Comparison of ENCODE assay signal across 26 mouse cellular contexts in the genomic region with DNA sequence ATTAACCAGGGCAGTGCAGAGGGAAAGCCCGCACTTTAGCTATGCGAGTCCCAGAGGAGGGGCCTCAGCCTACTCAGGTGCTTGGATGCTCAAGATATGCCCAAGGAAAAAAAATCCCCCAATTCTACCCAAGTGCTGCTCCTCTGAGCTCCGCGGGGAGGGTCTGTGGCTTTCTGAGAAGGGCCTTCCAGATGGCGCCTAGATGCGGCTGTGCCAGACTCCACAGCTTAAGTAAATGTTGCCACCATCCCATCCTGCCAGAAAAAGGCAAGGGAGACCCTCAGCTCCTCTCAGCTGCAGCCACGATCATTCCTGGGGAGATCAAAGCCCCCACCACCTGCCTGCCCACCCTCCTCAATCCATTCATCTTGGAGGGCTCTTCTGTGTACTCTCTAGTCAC.
A peak's percentile ranks its signal among the peaks of the same experiment; 100 is the strongest.
DNase-seq lines count a peak whose midpoint lies in the region; ATAC-seq and TF ChIP-seq lines count a peak whose summit lies in the region.
"Had no signal": no experiment of that assay in that cellular context is flagged by ENCODE, and none has a peak within 500 bp of the region (broad histone marks: within the 10 kb centered on the region; RNA-seq: fewer than 3 reads in every experiment).

No protein-coding gene starts in this region.

- no peaks in the 10 kb centered on the region for H3K27me3 ChIP-seq in forebrain, embryonic 14.5 days (replicated peaks; ENCODE audit: control insufficient read depth, insufficient read depth, low read length)
- H3K27me3 ChIP-seq in forebrain, embryonic 10.5 days (ENCODE audit: poor library complexity, severe bottlenecking) = peaks cover 36% of the 10 kb centered on the region
- H3K27me3 ChIP-seq in forebrain, embryonic 16.5 days (replicated peaks; ENCODE audit: control insufficient read depth, insufficient read depth, low read length) = no peaks in the 10 kb centered on the region
- H3K27me3 ChIP-seq: embryonic facial prominence, embryonic 12.5 days; embryonic facial prominence, embryonic 15.5 days; heart, embryonic 13.5 days had no signal

- WGBS in forebrain, embryonic 14.5 days = 66% methylated on average over 7 of the region's 7 CpGs
- WGBS in forebrain, embryonic 10.5 days = 80% methylated on average over 7 of the region's 7 CpGs
- 69% methylated on average over 7 of the region's 7 CpGs for WGBS in forebrain, embryonic 16.5 days

- peak; percentile 27; the same call in 1 of the 2 replicates for ATAC-seq in forebrain, embryonic 14.5 days
- peak; percentile 39 for ATAC-seq in forebrain, embryonic 16.5 days
- ATAC-seq: CD4-positive, CD25-positive, alpha-beta regulatory T cell, adult 4 months; hindbrain, postnatal 0 days; inflammation-experienced regulatory T-cells, adult 6 months; intestine, embryonic 16.5 days had no signal

- intact Hi-C loops in left cerebral cortex, postnatal 4 days (cut with DNase I) = no loop called here
- intact Hi-C loops in left cerebral cortex, adult 2 months (cut with DNase I) = loop anchor here (10.0 kb wide), 1 partner anchor 214 kb away; a partner anchor contains a TSS

- no peaks in the 10 kb centered on the region for H3K9me3 ChIP-seq in forebrain, embryonic 14.5 days (replicated peaks; ENCODE audit: control insufficient read depth, low read length)
- no peaks in the 10 kb centered on the region for H3K9me3 ChIP-seq in forebrain, embryonic 10.5 days
- no peaks in the 10 kb centered on the region for H3K9me3 ChIP-seq in forebrain, embryonic 16.5 days (ENCODE audit: control insufficient read depth, low read length)
- H3K9me3 ChIP-seq: embryonic facial prominence, embryonic 12.5 days; embryonic facial prominence, embryonic 15.5 days; heart, embryonic 10.5 days; heart, embryonic 13.5 days had no signal

- peak; percentile 57 for DNase-seq in forebrain, embryonic 14.5 days (ENCODE audit: low spot score)
- DNase-seq in forebrain, embryonic 10.5 days (ENCODE audit: extremely low spot score, low spot score) = no peak
- peak; percentile 56 for DNase-seq in left cerebral cortex, postnatal 4 days
- no peak for DNase-seq in left cerebral cortex, adult 2 months (ENCODE audit: extremely low spot score in 1 of 2, low spot score in 2 of 2)
- peak; percentile 74 for DNase-seq in brain, embryonic 14.5 days (ENCODE audit: low read depth)
- no peak for DNase-seq in spleen, postnatal 4 days (ENCODE audit: low spot score in 2 of 2)
- DNase-seq: adrenal gland, adult 2 months; adrenal gland, postnatal 14 days; cerebellum, adult 11-12 months; cerebellum, adult 9-10 months; cerebellum, postnatal 25 days; gastrocnemius, postnatal 10 days; gastrocnemius, postnatal 36 days; heart, adult 2 months; heart, postnatal 14 days; kidney, adult 18-20 months had no signal

- no peaks in the 10 kb centered on the region for H3K36me3 ChIP-seq in forebrain, embryonic 14.5 days (ENCODE audit: control insufficient read depth, insufficient read depth, low read length)
- H3K36me3 ChIP-seq in forebrain, embryonic 10.5 days (replicated peaks) = no peaks in the 10 kb centered on the region; the same call in 1 of the 2 replicates
- no peaks in the 10 kb centered on the region for H3K36me3 ChIP-seq in forebrain, embryonic 16.5 days (ENCODE audit: control insufficient read depth, insufficient read depth)
- H3K36me3 ChIP-seq: embryonic facial prominence, embryonic 12.5 days; embryonic facial prominence, embryonic 15.5 days; heart, embryonic 10.5 days; heart, embryonic 13.5 days had no signal

- H3K9ac ChIP-seq in forebrain, embryonic 14.5 days (ENCODE audit: low read length) = no peak overlapping the region
- H3K9ac ChIP-seq in forebrain, embryonic 16.5 days (replicated peaks; ENCODE audit: low read depth, low read length) = no peak overlapping the region
- H3K9ac ChIP-seq: embryonic facial prominence, embryonic 12.5 days; embryonic facial prominence, embryonic 15.5 days; heart, embryonic 13.5 days; hindbrain, embryonic 14.5 days had no signal

- no peak overlapping the region for H3K4me3 ChIP-seq in forebrain, embryonic 14.5 days (ENCODE audit: low read depth, low read length)
- H3K4me3 ChIP-seq in forebrain, embryonic 10.5 days = no peak overlapping the region
- no peak overlapping the region for H3K4me3 ChIP-seq in left cerebral cortex, adult 2 months
- H3K4me3 ChIP-seq in forebrain, embryonic 16.5 days (replicated peaks; ENCODE audit: low read length) = no peak overlapping the region
- H3K4me3 ChIP-seq: embryonic facial prominence, embryonic 12.5 days; embryonic facial prominence, embryonic 15.5 days; heart, adult 2 months; heart, embryonic 10.5 days; heart, embryonic 13.5 days had no signal

- H3K27ac ChIP-seq in forebrain, embryonic 14.5 days (ENCODE audit: low read depth, low read length) = no peak overlapping the region
- no peak overlapping the region for H3K27ac ChIP-seq in forebrain, embryonic 10.5 days
- H3K27ac ChIP-seq in left cerebral cortex, adult 2 months = no peak overlapping the region
- no peak overlapping the region for H3K27ac ChIP-seq in forebrain, embryonic 16.5 days (ENCODE audit: low read length)
- H3K27ac ChIP-seq: embryonic facial prominence, embryonic 12.5 days; embryonic facial prominence, embryonic 15.5 days; heart, adult 2 months; heart, embryonic 10.5 days; heart, embryonic 13.5 days; hindbrain, embryonic 14.5 days; hindbrain, postnatal 0 days had no signal

- H3K4me2 ChIP-seq in forebrain, embryonic 14.5 days (ENCODE audit: low read length) = no peak overlapping the region
- H3K4me2 ChIP-seq in forebrain, embryonic 16.5 days (ENCODE audit: low read length) = no peak overlapping the region
- H3K4me2 ChIP-seq: embryonic facial prominence, embryonic 12.5 days; embryonic facial prominence, embryonic 15.5 days; heart, embryonic 13.5 days; hindbrain, embryonic 14.5 days had no signal

- TF ChIP-seq POLR2A in brain, embryonic 14.5 days (IDR thresholded peaks at IDR 0.05; ENCODE audit: borderline replicate concordance, extremely low read depth, insufficient read depth, insufficient read length, poor library complexity, severe bottlenecking) = no peak

- no peak for TF ChIP-seq CTCF in left cerebral cortex, adult 2 months (IDR thresholded peaks at IDR 0.05)
- TF ChIP-seq CTCF in brain, embryonic 14.5 days (IDR thresholded peaks at IDR 0.05; ENCODE audit: borderline replicate concordance, extremely low read depth, insufficient read depth, insufficient read length) = no peak

- peaks cover 42% of the 10 kb centered on the region for H3K4me1 ChIP-seq in forebrain, embryonic 14.5 days (ENCODE audit: control insufficient read depth, insufficient read depth, low read length)
- peaks cover 59% of the 10 kb centered on the region for H3K4me1 ChIP-seq in forebrain, embryonic 10.5 days
- peaks cover 45% of the 10 kb centered on the region for H3K4me1 ChIP-seq in forebrain, embryonic 16.5 days (replicated peaks; ENCODE audit: control insufficient read depth, insufficient read depth, low read length)

Comparison
In these comparisons a context has a peak if more than half of its experiments do, and no peak if none do; other contexts are left out.
1. DNase-seq: peak in forebrain, embryonic 14.5 days (single experiment), left cerebral cortex, postnatal 4 days (single experiment) and brain, embryonic 14.5 days (single experiment); none in forebrain, embryonic 10.5 days (single experiment), left cerebral cortex, adult 2 months (0 of 2) and spleen, postnatal 4 days (0 of 2).